Mouse (Mus musculus) midbrain, embryonic 12.5 days (tissue): ENCODE results near the gene 1700017D01Rik. TPM values are rescaled to one million over a fixed set of nuclear protein-coding genes. Genes with fewer than 3 reads are reported as not detected.
"Not testable (repeated sequence)": the region's sequence is repeated elsewhere in the genome, so short reads cannot be mapped to it uniquely, and the experiment has no call there.

Experiments used
- ATAC-seq: fragments of 200-750 bp; cut with Nextera tagmentation; 2 replicates; pipeline ENCODE4 v1.8.0; 2017; ENCODE audit warnings: low read depth, moderate TSS enrichment, moderate library complexity; ENCODE audit not compliant: low FRiP score
- H3K27ac ChIP-seq: fragments of 300-500 bp; sonication (generic); replicated peaks from 2 replicates; pipeline ENCODE4 v1.5.1; 2016; ENCODE audit warnings: mild to moderate bottlenecking
- H3K27me3 ChIP-seq: fragments of 300-500 bp; sonication (generic); 2 replicates; pipeline ENCODE4 v1.6.1; 2016; ENCODE audit warnings: mild to moderate bottlenecking
- H3K36me3 ChIP-seq: fragments of 300-500 bp; sonication (generic); 2 replicates; pipeline ENCODE4 v1.6.1; 2016
- H3K4me1 ChIP-seq: fragments of 300-500 bp; sonication (generic); 2 replicates; pipeline ENCODE4 v1.6.1; 2016
- H3K4me2 ChIP-seq: fragments of 300-500 bp; sonication (generic); replicated peaks from 2 replicates; pipeline ENCODE4 v1.6.1; 2016; ENCODE audit warnings: mild to moderate bottlenecking, moderate library complexity
- H3K4me3 ChIP-seq: fragments of 300-500 bp; sonication (generic); 2 replicates; pipeline ENCODE4 v1.5.1; 2016; ENCODE audit warnings: mild to moderate bottlenecking
- H3K9ac ChIP-seq: fragments of 300-500 bp; sonication (generic); replicated peaks from 2 replicates; pipeline ENCODE4 v1.6.1; 2016; ENCODE audit warnings: mild to moderate bottlenecking, moderate library complexity
- H3K9me3 ChIP-seq: fragments of 300-500 bp; sonication (generic); 2 replicates; pipeline ENCODE4 v1.6.1; 2016; ENCODE audit warnings: mild to moderate bottlenecking
- WGBS: fragments of 180-500 bp; shearing (Covaris S2); methylation state at CpG from one replicate; pipeline ENCODE4 v1.1.7; 2016; 5-methylcytosine and 5-hydroxymethylcytosine counted together
- polyA plus RNA-seq: library from polyadenylated mRNA; unstranded; fragments of >200 nt; fragmentation: Nextera tagmentation; extraction: Ambion mirVana; gene quantifications from 2 replicates; pipeline ENCODE4 v1.2.1, GENCODE M21; 2016

Gene 1700017D01Rik
- polyA plus RNA-seq = not detected in 2 replicates

- WGBS = 85% methylated on average over 8 of the region's 8 CpGs
- not testable (repeated sequence) for H3K27ac ChIP-seq
Observed at GRCm38 (mm10) chr19:11130776-11131175, at the start of gene 1700017D01Rik. 1700017D01Rik (minus strand) TSS chr19:11130876.

GRCm38 (mm10) chr19:11177464-11177863, 46.8 kb upstream of the 1700017D01Rik start:
- H3K27me3 ChIP-seq = no peaks in the 10 kb centered on the region
- 73% methylated on average over 2 of the region's 2 CpGs for WGBS
- H3K9me3 ChIP-seq = no peaks in the 10 kb centered on the region
- H3K4me1 ChIP-seq = no peaks in the 10 kb centered on the region
- H3K4me2 ChIP-seq = no peak overlapping the region
- H3K9ac ChIP-seq = no peak overlapping the region
- no peak for ATAC-seq
- no peak overlapping the region for H3K4me3 ChIP-seq
- H3K36me3 ChIP-seq = no peaks in the 10 kb centered on the region
- no peak overlapping the region for H3K27ac ChIP-seq

More at GRCm38 (mm10) chr19:11130776-11131175, at the start of gene 1700017D01Rik:
- H3K4me1 ChIP-seq, H3K9me3 ChIP-seq, ATAC-seq, H3K9ac ChIP-seq, H3K4me3 ChIP-seq, H3K36me3 ChIP-seq, H3K27me3 ChIP-seq, H3K4me2 ChIP-seq: not testable (repeated sequence)

- Histone ChIP-seq H3K27ac (no peak within 1 kb of the TSS), H3K4me2 (no peak within 1 kb of the TSS), H3K9me3 (no peaks in the 10 kb centered on the region), H3K36me3 (no peaks in the 10 kb centered on the region), H3K9ac (no peak within 1 kb of the TSS), H3K4me1 (no peaks in the 10 kb centered on the region), H3K4me3 (no peak within 1 kb of the TSS), H3K27me3 (no peaks in the 10 kb centered on the region)
- ATAC-seq = no peak
- 40% methylated on average over 10 of the region's 10 CpGs for WGBS
Observed at GRCm38 (mm10) chr19:11165172-11165571, 34.5 kb upstream of the 1700017D01Rik start, which contains the start of gene 1700025F22Rik. 1700025F22Rik (minus strand) TSS chr19:11165320.

DNA sequence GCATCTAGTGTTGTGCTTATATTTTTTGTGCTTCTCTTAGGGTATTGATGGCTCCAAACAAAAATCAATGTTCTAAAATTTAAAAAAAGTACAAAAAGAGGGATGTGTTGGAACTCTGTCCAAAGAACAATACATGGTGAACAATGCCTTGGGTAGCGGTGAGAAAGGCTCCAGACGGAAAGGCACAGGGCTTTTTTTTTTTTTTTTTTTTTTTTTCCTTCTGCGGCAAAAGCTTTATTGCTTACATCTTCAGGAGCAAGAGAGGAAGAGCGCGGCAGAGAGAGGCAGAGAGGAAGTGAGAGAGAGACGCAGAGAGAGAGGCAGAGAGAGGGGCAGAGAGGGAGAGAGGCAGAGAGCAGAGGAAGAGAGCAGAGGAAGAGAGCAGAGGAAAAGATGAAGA, 27.2 kb upstream of the 1700017D01Rik start:
- ATAC-seq = not testable (repeated sequence)

GRCm38 (mm10) chr19:11135336-11135735, 4.7 kb upstream of the 1700017D01Rik start:
- Histone ChIP-seq H3K27me3 (no peaks in the 10 kb centered on the region), H3K4me2 (no peak overlapping the region), H3K9me3 (no peaks in the 10 kb centered on the region), H3K4me1 (no peaks in the 10 kb centered on the region), H3K9ac (no peak overlapping the region), H3K4me3 (no peak overlapping the region), H3K27ac (no peak overlapping the region), H3K36me3 (no peaks in the 10 kb centered on the region)
- WGBS = 77% methylated on average over 4 of the region's 4 CpGs
- ATAC-seq = no peak

More for the DNA sequence above, 27.2 kb upstream of the 1700017D01Rik start:
- not testable (repeated sequence) for H3K9ac ChIP-seq, H3K4me3 ChIP-seq, H3K36me3 ChIP-seq, H3K27ac ChIP-seq, H3K4me2 ChIP-seq, H3K4me1 ChIP-seq, H3K27me3 ChIP-seq, H3K9me3 ChIP-seq
- WGBS = 87% methylated on average over 6 of the region's 6 CpGs

GRCm38 (mm10) chr19:11134852-11135251, 4.2 kb upstream of the 1700017D01Rik start:
- Histone ChIP-seq H3K36me3 (no peaks in the 10 kb centered on the region), H3K4me1 (no peaks in the 10 kb centered on the region), H3K9ac (no peak overlapping the region), H3K27me3 (no peaks in the 10 kb centered on the region), H3K4me2 (no peak overlapping the region), H3K4me3 (no peak overlapping the region), H3K27ac (no peak overlapping the region), H3K9me3 (no peaks in the 10 kb centered on the region)
- no peak for ATAC-seq
- 92% methylated on average over 2 of the region's 2 CpGs for WGBS

DNA sequence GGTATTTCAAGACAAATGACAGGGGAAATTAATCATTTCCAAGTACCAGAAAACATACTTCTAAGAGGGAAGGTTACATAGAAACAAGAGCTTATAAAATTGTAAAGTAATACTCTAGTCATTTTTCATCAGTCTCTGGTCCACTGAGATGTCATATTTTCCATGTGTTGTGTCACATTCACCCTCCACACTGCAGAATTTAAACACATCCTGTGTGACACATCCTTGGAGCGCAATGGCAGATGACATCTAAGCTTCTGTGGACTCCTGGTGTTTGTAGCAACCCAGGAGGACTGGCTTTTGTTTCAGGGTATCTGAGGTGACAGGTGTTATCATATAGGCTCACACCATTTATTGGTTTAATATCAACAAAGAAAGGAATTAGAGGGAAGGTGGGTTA, 974 bp downstream of the 1700017D01Rik start:
- peaks cover 3% of the 10 kb centered on the region for H3K9me3 ChIP-seq

GRCm38 (mm10) chr19:11121016-11121420, 9.7 kb downstream of the 1700017D01Rik start:
- not testable (repeated sequence) for H3K27me3 ChIP-seq, H3K36me3 ChIP-seq, H3K9me3 ChIP-seq, H3K9ac ChIP-seq, H3K4me1 ChIP-seq, H3K27ac ChIP-seq
- WGBS = 3% methylated on average over 14 of the region's 38 CpGs
- H3K4me3 ChIP-seq = peak overlapping the region; percentile 40
- peak; percentile 98 for ATAC-seq
- peak overlapping the region; percentile 41 for H3K4me2 ChIP-seq

More for the DNA sequence above, 974 bp downstream of the 1700017D01Rik start:
- Histone ChIP-seq H3K4me1 (no peaks in the 10 kb centered on the region), H3K27me3 (no peaks in the 10 kb centered on the region), H3K36me3 (no peaks in the 10 kb centered on the region), H3K4me3 (no peak overlapping the region), H3K27ac (no peak overlapping the region), H3K4me2 (no peak overlapping the region), H3K9ac (no peak overlapping the region)
- no peak for ATAC-seq
- WGBS = 91% methylated on average over 1 of the region's 1 CpGs

- Histone ChIP-seq H3K27me3 (no peaks in the 10 kb centered on the region; the same call in 1 of the 2 replicates), H3K4me3 (no peak overlapping the region), H3K4me1 (no peaks in the 10 kb centered on the region), H3K9ac (no peak overlapping the region), H3K36me3 (no peaks in the 10 kb centered on the region), H3K9me3 (no peaks in the 10 kb centered on the region; the same call in 1 of the 2 replicates), H3K27ac (no peak overlapping the region), H3K4me2 (no peak overlapping the region)
- no peak for ATAC-seq
- WGBS = 80% methylated on average over 2 of the region's 2 CpGs
Observed at GRCm38 (mm10) chr19:11119338-11119737, 11.3 kb downstream of the 1700017D01Rik start.

- Histone ChIP-seq H3K4me2 (no peak overlapping the region), H3K27ac (no peak overlapping the region), H3K9ac (no peak overlapping the region), H3K4me3 (no peak overlapping the region), H3K9me3 (no peaks in the 10 kb centered on the region), H3K27me3 (no peaks in the 10 kb centered on the region), H3K36me3 (no peaks in the 10 kb centered on the region), H3K4me1 (no peaks in the 10 kb centered on the region)
- ATAC-seq = no peak
- WGBS = 91% methylated on average over 3 of the region's 3 CpGs
Observed at GRCm38 (mm10) chr19:11107746-11108145, 22.9 kb downstream of the 1700017D01Rik start.

DNA sequence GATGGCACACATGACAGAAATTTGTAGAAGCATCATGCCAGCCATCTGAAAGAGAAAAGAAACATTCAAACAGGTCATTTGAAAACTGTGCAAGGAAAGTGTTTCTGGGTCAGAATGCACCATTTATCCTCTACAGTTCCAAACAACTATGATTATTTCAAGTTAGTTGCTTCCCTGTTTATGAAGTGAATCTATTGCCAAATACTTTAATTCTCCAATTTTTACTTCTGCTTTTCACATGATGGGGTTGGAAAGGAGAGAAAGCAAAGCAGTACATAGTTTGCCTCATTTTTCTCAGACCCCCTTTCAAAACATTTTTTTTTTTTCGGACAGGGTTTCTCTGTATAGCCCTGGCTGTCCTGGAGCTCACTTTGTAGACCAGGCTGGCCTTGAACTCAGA, 28.8 kb downstream of the 1700017D01Rik start:
- Histone ChIP-seq H3K36me3 (no peaks in the 10 kb centered on the region), H3K4me1 (no peaks in the 10 kb centered on the region), H3K4me3 (no peak overlapping the region), H3K27ac (no peak overlapping the region), H3K9me3 (no peaks in the 10 kb centered on the region), H3K9ac (no peak overlapping the region), H3K4me2 (no peak overlapping the region), H3K27me3 (no peaks in the 10 kb centered on the region)
- no peak for ATAC-seq
- WGBS = 86% methylated on average over 1 of the region's 1 CpGs

- Histone ChIP-seq H3K4me2 (no peak overlapping the region), H3K27ac (no peak overlapping the region), H3K4me3 (no peak overlapping the region), H3K36me3 (no peaks in the 10 kb centered on the region), H3K27me3 (peaks cover 3% of the 10 kb centered on the region; the same call in 1 of the 2 replicates), H3K9ac (no peak overlapping the region), H3K9me3 (no peaks in the 10 kb centered on the region), H3K4me1 (no peaks in the 10 kb centered on the region)
- no peak for ATAC-seq
- WGBS = 86% methylated on average over 3 of the region's 3 CpGs
Observed at GRCm38 (mm10) chr19:11098401-11098800, 32.3 kb downstream of the 1700017D01Rik start.

- H3K9me3 ChIP-seq, ATAC-seq, H3K36me3 ChIP-seq, H3K27ac ChIP-seq, H3K27me3 ChIP-seq, H3K4me1 ChIP-seq, H3K9ac ChIP-seq: not testable (repeated sequence)
- peak overlapping the region; percentile 39 for H3K4me3 ChIP-seq
- WGBS = 5% methylated on average over 50 of the region's 50 CpGs
- H3K4me2 ChIP-seq = peak overlapping the region; percentile 58
Observed at GRCm38 (mm10) chr19:11092131-11092530, 38.5 kb downstream of the 1700017D01Rik start.
